Mouse (Mus musculus) urinary bladder, adult 2 months (tissue): Measurements from ENCODE around the gene Lekr1. TPM values are rescaled to one million over a fixed set of nuclear protein-coding genes. Genes with fewer than 3 reads are reported as not detected.

Source experiments
- DNase-seq: peaks from one replicate; pipeline ENCODE4 v3.0.0; 2022; ENCODE audit warnings: low spot score
- polyA plus RNA-seq: library from polyadenylated mRNA; depleted of rRNA; stranded (reverse); fragments of >200 nt; gene quantifications from 2 replicates; pipeline ENCODE4 v1.2.3, GENCODE M21; 2012; rRNA removed

The Lekr1 gene
- polyA plus RNA-seq, 1 experiment, result 5.7 TPM

- DNase-seq, result no peak
These were observed 207.2 kb downstream of the Lekr1 start for GRCm38 (mm10) chr3:65873093-65873830.

Other genes with a start within 250 kb of the Lekr1 start
- 16.2 and 27.5 TPM in 2 replicates for gene Tiparp, start 137.8 kb upstream of the Lekr1 start, polyA plus RNA-seq